Mouse (Mus musculus) lung, embryonic 15.5 days (tissue): Measurements from ENCODE around the gene Plekhg2. TPM values are rescaled to one million over a fixed set of nuclear protein-coding genes. Genes with fewer than 3 reads are reported as not detected.

Experiments used
- ATAC-seq: fragments of 200-750 bp; cut with Nextera tagmentation; 2 replicates; pipeline ENCODE4 v1.8.0; 2017; ENCODE audit warnings: moderate number of reproducible peaks, borderline replicate concordance; ENCODE audit not compliant: low FRiP score, low TSS enrichment; ENCODE audit errors: extremely low read depth
- H3K27ac ChIP-seq: fragments of 300-500 bp; sonication (generic); 2 replicates; pipeline ENCODE4 v1.5.1; 2015; ENCODE audit warnings: moderate library complexity, mild to moderate bottlenecking, inconsistent platforms
- H3K27me3 ChIP-seq: fragments of 300-500 bp; sonication (generic); 2 replicates; pipeline ENCODE4 v1.6.1; 2015; ENCODE audit warnings: inconsistent platforms
- H3K36me3 ChIP-seq: fragments of 300-500 bp; sonication (generic); 2 replicates; pipeline ENCODE4 v1.6.1; 2015; ENCODE audit warnings: inconsistent platforms
- H3K4me1 ChIP-seq: fragments of 300-500 bp; sonication (generic); 2 replicates; pipeline ENCODE4 v1.6.1; 2015; ENCODE audit warnings: inconsistent platforms
- H3K4me2 ChIP-seq: fragments of 300-500 bp; sonication (generic); 2 replicates; pipeline ENCODE4 v1.6.1; 2015; ENCODE audit warnings: inconsistent platforms, mild to moderate bottlenecking, moderate library complexity
- H3K4me3 ChIP-seq: fragments of 300-500 bp; sonication (generic); 2 replicates; pipeline ENCODE4 v1.5.1; 2015; ENCODE audit warnings: mild to moderate bottlenecking, inconsistent platforms
- H3K9ac ChIP-seq: fragments of 300-500 bp; sonication (generic); 2 replicates; pipeline ENCODE4 v1.6.1; 2015; ENCODE audit warnings: inconsistent platforms
- H3K9me3 ChIP-seq: fragments of 300-500 bp; sonication (generic); 2 replicates; pipeline ENCODE4 v1.6.1; 2016; ENCODE audit warnings: inconsistent platforms
- WGBS: fragments of 180-500 bp; shearing (Covaris S2); methylation state at CpG from one replicate; pipeline ENCODE4 v1.1.7; 2015; 5-methylcytosine and 5-hydroxymethylcytosine counted together
- polyA plus RNA-seq: library from polyadenylated mRNA; unstranded; fragments of >200 nt; fragmentation: Nextera tagmentation; extraction: Ambion mirVana; gene quantifications from 2 replicates; pipeline ENCODE4 v1.2.1, GENCODE M21; 2015

Plekhg2 gene
- polyA plus RNA-seq, 1 experiment from 2014 or later = 67.9 TPM

DNA sequence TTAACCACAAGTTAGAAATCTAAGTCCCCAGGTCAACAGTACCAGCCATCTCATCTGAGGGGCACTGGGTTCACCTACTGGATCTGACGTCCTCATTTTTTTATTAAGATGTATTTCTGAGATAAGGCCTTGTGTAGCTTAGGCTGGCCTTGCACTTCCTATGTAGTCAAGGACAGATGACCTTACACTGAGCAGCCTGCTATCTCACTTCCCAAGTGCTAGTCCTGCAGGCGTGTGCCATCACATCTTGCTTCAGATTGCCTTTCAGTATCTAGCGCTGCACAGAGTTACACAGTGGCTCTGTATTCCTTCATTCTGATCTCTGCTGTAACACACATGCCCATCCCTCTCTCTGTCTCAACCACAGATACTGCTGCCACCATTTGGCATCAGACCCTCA lies 54.4 kb downstream of the Plekhg2 start:
- 84% methylated on average over 3 of the region's 3 CpGs for WGBS
- no peak overlapping the region for H3K27ac ChIP-seq
- no peak overlapping the region for H3K4me2 ChIP-seq
- no peaks in the 10 kb centered on the region for H3K27me3 ChIP-seq
- H3K4me3 ChIP-seq = no peak overlapping the region
- H3K9ac ChIP-seq = no peak overlapping the region
- H3K36me3 ChIP-seq = peaks cover 91% of the 10 kb centered on the region
- H3K4me1 ChIP-seq = no peaks in the 10 kb centered on the region
- H3K9me3 ChIP-seq = no peaks in the 10 kb centered on the region
- ATAC-seq = no peak

DNA sequence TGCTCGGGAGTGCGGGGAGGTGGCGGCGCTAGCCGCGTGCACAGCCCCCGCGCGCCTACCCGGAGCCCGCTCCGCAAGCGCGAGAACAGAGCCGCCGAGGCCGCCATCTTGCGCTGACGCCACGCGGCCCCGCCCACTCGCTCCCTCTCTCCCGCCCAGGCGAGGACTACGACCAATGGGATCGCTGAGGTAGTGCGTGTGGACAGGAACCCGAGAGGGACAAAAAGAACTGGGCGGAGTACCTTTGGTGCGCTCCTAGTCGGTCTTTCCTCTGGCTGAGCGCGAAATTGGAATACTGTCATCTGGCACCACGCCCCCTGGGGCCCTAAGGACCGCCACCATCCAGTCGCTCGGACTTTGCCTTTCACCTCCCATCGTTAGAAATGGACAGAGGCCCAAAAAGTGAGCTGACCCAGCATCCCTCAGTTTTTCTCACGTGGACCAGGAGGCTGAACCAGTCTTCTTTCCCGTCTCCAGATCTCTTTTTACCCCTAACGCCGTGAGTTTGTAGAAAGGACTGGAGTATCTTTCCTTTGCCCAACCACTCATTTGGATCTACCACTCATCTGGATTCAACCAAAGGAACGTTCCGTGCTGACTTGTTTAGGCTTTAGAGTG lies 60.4 kb downstream of the Plekhg2 start, which contains the start of gene Timm50:
Gene Timm50, minus strand, starts transcription at position 147 of the 618 bp plus-strand sequence.
- H3K4me3 ChIP-seq = peak within 1 kb of the TSS; percentile 96
- WGBS = under 1% methylated on average over 40 of the region's 45 CpGs
- ATAC-seq = peak; percentile 97
- no peaks in the 10 kb centered on the region for H3K27me3 ChIP-seq
- peaks cover 20% of the 10 kb centered on the region for H3K4me1 ChIP-seq
- peak within 1 kb of the TSS; percentile 67 for H3K27ac ChIP-seq
- peak within 1 kb of the TSS; percentile 80 for H3K4me2 ChIP-seq
- peak within 1 kb of the TSS; percentile 91 for H3K9ac ChIP-seq
- H3K36me3 ChIP-seq = peaks cover 63% of the 10 kb centered on the region
- H3K9me3 ChIP-seq = no peaks in the 10 kb centered on the region

- H3K4me2 ChIP-seq = peak overlapping the region; percentile 80
- H3K9ac ChIP-seq = peak overlapping the region; percentile 91
- H3K27ac ChIP-seq = peak overlapping the region; percentile 67
- H3K27me3 ChIP-seq = no peaks in the 10 kb centered on the region
- peaks cover 63% of the 10 kb centered on the region for H3K36me3 ChIP-seq
- H3K4me1 ChIP-seq = peaks cover 20% of the 10 kb centered on the region
- 3% methylated on average over 35 of the region's 35 CpGs for WGBS
- no peak; the same call in none of the 2 replicates for ATAC-seq
- H3K9me3 ChIP-seq = no peaks in the 10 kb centered on the region
- H3K4me3 ChIP-seq = peak overlapping the region; percentile 96
These were observed 61.1 kb downstream of the Plekhg2 start for GRCm38 (mm10) chr7:28311151-28311925.

DNA sequence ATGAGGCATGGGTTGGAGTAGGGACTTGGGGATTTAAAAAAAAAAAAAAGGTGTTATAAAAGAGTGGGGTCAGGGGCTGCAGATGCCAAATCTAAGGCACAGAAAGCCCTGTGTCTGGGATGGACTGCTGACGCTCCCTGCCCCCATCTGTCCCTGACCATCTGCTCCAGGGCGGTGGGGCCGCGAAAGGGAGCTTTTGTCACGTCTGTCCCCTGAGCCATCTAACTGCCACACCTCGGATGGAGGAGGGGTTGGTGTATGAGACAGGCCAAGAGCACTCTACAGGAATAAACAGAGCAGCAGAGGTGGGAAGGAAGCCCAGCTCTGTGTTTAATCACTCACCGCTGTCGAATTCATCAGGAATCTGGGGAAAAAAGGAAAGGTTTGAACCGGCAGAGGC lies 62.7 kb downstream of the Plekhg2 start:
- H3K36me3 ChIP-seq = peaks cover 60% of the 10 kb centered on the region
- no peak overlapping the region for H3K27ac ChIP-seq
- no peak overlapping the region for H3K4me2 ChIP-seq
- H3K4me3 ChIP-seq = no peak overlapping the region
- no peaks in the 10 kb centered on the region for H3K9me3 ChIP-seq
- H3K27me3 ChIP-seq = no peaks in the 10 kb centered on the region
- peaks cover 20% of the 10 kb centered on the region for H3K4me1 ChIP-seq
- no peak for ATAC-seq
- 50% methylated on average over 9 of the region's 9 CpGs for WGBS
- H3K9ac ChIP-seq = no peak overlapping the region

Other genes with a start within 250 kb of the Plekhg2 start
- gene 9530053A07Rik, start 243.1 kb downstream of the Plekhg2 start, polyA plus RNA-seq = 0.03 and 0.04 TPM in 2 replicates
- 119 and 127 TPM in 2 replicates for gene Fbl, start 202.9 kb downstream of the Plekhg2 start, polyA plus RNA-seq
- gene Dyrk1b, start 193.1 kb downstream of the Plekhg2 start, polyA plus RNA-seq = 12.7 and 13.9 TPM in 2 replicates
- 6.6 and 9.0 TPM in 2 replicates for gene Eid2, start 104.7 kb downstream of the Plekhg2 start, polyA plus RNA-seq
- 11.4 and 11.8 TPM in 2 replicates for gene Eid2b, start 94.9 kb downstream of the Plekhg2 start, polyA plus RNA-seq
- not detected in 2 replicates for gene Selenov, start 81.4 kb downstream of the Plekhg2 start, polyA plus RNA-seq
- 0.75 and 0.94 TPM in 2 replicates for gene Dll3, start 70.4 kb downstream of the Plekhg2 start, polyA plus RNA-seq
- gene Timm50, start 60.5 kb downstream of the Plekhg2 start, polyA plus RNA-seq = 146 and 147 TPM in 2 replicates
- 83.2 and 88.4 TPM in 2 replicates for gene Supt5, start 33.9 kb downstream of the Plekhg2 start, polyA plus RNA-seq
- 979 and 1,114 TPM in 2 replicates for gene Rps16, start 21.9 kb downstream of the Plekhg2 start, polyA plus RNA-seq
- gene Zfp36, start 7.7 kb upstream of the Plekhg2 start, polyA plus RNA-seq = 16.4 and 17.9 TPM in 2 replicates
- 51.2 and 53.8 TPM in 2 replicates for gene Med29, start 20.1 kb upstream of the Plekhg2 start, polyA plus RNA-seq
- 80.7 and 88.2 TPM in 2 replicates for gene Paf1, start 20.4 kb upstream of the Plekhg2 start, polyA plus RNA-seq
- 36.5 and 38.9 TPM in 2 replicates for gene Gmfg, start 64.8 kb upstream of the Plekhg2 start, polyA plus RNA-seq
- 3.1 and 3.8 TPM in 2 replicates for gene Lrfn1, start 79.4 kb upstream of the Plekhg2 start, polyA plus RNA-seq
- gene Ifnl2, start 137.9 kb upstream of the Plekhg2 start, polyA plus RNA-seq = not detected in 2 replicates
- gene Ifnl3, start 150.2 kb upstream of the Plekhg2 start, polyA plus RNA-seq = not detected in 2 replicates
- 0.53 TPM in 1 of 2 replicates, not detected in the other for gene Sycn, start 168.3 kb upstream of the Plekhg2 start, polyA plus RNA-seq
- not detected in 2 replicates for gene Nccrp1, start 174.7 kb upstream of the Plekhg2 start, polyA plus RNA-seq
- 21.3 and 21.6 TPM in 2 replicates for gene Samd4b, start 225.5 kb upstream of the Plekhg2 start, polyA plus RNA-seq
- gene Pak4, start 225.6 kb upstream of the Plekhg2 start, polyA plus RNA-seq = 55.4 and 60.8 TPM in 2 replicates